Mouse (Mus musculus): ENCODE data around the gene Tmem150a. TPM values are rescaled to one million over a fixed set of nuclear protein-coding genes. Genes with fewer than 3 reads are reported as not detected.

Gene Tmem150a
- polyA plus RNA-seq, 1 experiment: 19.5 TPM

- no peaks in the 10 kb centered on the region; the same call in 1 of the 2 replicates for H3K27me3 ChIP-seq (ENCODE audit: control insufficient read depth, insufficient read depth, low read length)
- H3K27ac ChIP-seq (ENCODE audit: insufficient read depth, low read length): no peak overlapping the region
- 61% methylated on average over 7 of the region's 7 CpGs for WGBS
- TF ChIP-seq POLR2A (IDR thresholded peaks at IDR 0.05; ENCODE audit: borderline replicate concordance, insufficient read depth, low read length) (no peak), CTCF (IDR thresholded peaks at IDR 0.05; ENCODE audit: borderline replicate concordance, insufficient read depth, low read depth, low read length) (no peak)
- no peak for DNase-seq
- peak overlapping the region; percentile 30 for H3K4me3 ChIP-seq (replicated peaks; ENCODE audit: insufficient read depth, low read depth, low read length)
- H3K4me1 ChIP-seq (ENCODE audit: control insufficient read depth, insufficient read depth, low read length): no peaks in the 10 kb centered on the region
Measured at GRCm38 (mm10) chr6:72379377-72380130, 24.3 kb downstream of the Tmem150a start.

- H3K27me3 ChIP-seq (ENCODE audit: control insufficient read depth, insufficient read depth, low read length): no peaks in the 10 kb centered on the region; the same call in 1 of the 2 replicates
- H3K4me3 ChIP-seq (replicated peaks; ENCODE audit: insufficient read depth, low read depth, low read length): peak within 1 kb of the TSS; percentile 32
- peak in 1 of 2 experiments; percentile 38 for DNase-seq
- no peak for TF ChIP-seq CTCF (IDR thresholded peaks at IDR 0.05; ENCODE audit: borderline replicate concordance, insufficient read depth, low read depth, low read length)
- TF ChIP-seq POLR2A (IDR thresholded peaks at IDR 0.05; ENCODE audit: borderline replicate concordance, insufficient read depth, low read length): no peak
- H3K27ac ChIP-seq (ENCODE audit: insufficient read depth, low read length): no peak within 1 kb of the TSS
- no peaks in the 10 kb centered on the region for H3K4me1 ChIP-seq (ENCODE audit: control insufficient read depth, insufficient read depth, low read length)
- 4% methylated on average over 49 of the region's 49 CpGs for WGBS
Measured at GRCm38 (mm10) chr6:72380131-72380770, 25.0 kb downstream of the Tmem150a start, which contains the start of gene Vamp5. Vamp5 (minus strand) TSS chr6:72380468.

- H3K27ac ChIP-seq (ENCODE audit: insufficient read depth, low read length): no peak overlapping the region
- WGBS: 84% methylated on average over 6 of the region's 6 CpGs
- H3K4me1 ChIP-seq (ENCODE audit: control insufficient read depth, insufficient read depth, low read length): no peaks in the 10 kb centered on the region
- no peak overlapping the region for H3K4me3 ChIP-seq (replicated peaks; ENCODE audit: insufficient read depth, low read depth, low read length)
- no peaks in the 10 kb centered on the region; the same call in 1 of the 2 replicates for H3K27me3 ChIP-seq (ENCODE audit: control insufficient read depth, insufficient read depth, low read length)
- TF ChIP-seq POLR2A (IDR thresholded peaks at IDR 0.05; ENCODE audit: borderline replicate concordance, insufficient read depth, low read length) (no peak), CTCF (IDR thresholded peaks at IDR 0.05; ENCODE audit: borderline replicate concordance, insufficient read depth, low read depth, low read length) (no peak)
- DNase-seq: no peak
Measured at GRCm38 (mm10) chr6:72382494-72382893, 27.2 kb downstream of the Tmem150a start.

GRCm38 (mm10) chr6:72383142-72383820 lies 28.0 kb downstream of the Tmem150a start:
- Histone ChIP-seq H3K4me1 (ENCODE audit: control insufficient read depth, insufficient read depth, low read length) (no peaks in the 10 kb centered on the region), H3K27ac (ENCODE audit: insufficient read depth, low read length) (no peak overlapping the region), H3K27me3 (ENCODE audit: control insufficient read depth, insufficient read depth, low read length) (no peaks in the 10 kb centered on the region; the same call in 1 of the 2 replicates), H3K4me3 (replicated peaks; ENCODE audit: insufficient read depth, low read depth, low read length) (no peak overlapping the region)
- no peak for TF ChIP-seq CTCF (IDR thresholded peaks at IDR 0.05; ENCODE audit: borderline replicate concordance, insufficient read depth, low read depth, low read length)
- TF ChIP-seq POLR2A (IDR thresholded peaks at IDR 0.05; ENCODE audit: borderline replicate concordance, insufficient read depth, low read length): no peak
- WGBS: 78% methylated on average over 6 of the region's 6 CpGs
- DNase-seq: no peak

- Histone ChIP-seq H3K4me1 (ENCODE audit: control insufficient read depth, insufficient read depth, low read length) (0 out of 2 replicates have a peak, but pooled peaks cover 2% of the 10 kb centered on the region), H3K27me3 (ENCODE audit: control insufficient read depth, insufficient read depth, low read length) (no peaks in the 10 kb centered on the region; the same call in 1 of the 2 replicates), H3K27ac (ENCODE audit: insufficient read depth, low read length) (no peak overlapping the region), H3K4me3 (replicated peaks; ENCODE audit: insufficient read depth, low read depth, low read length) (no peak overlapping the region)
- no peak for TF ChIP-seq CTCF (IDR thresholded peaks at IDR 0.05; ENCODE audit: borderline replicate concordance, insufficient read depth, low read depth, low read length)
- TF ChIP-seq POLR2A (IDR thresholded peaks at IDR 0.05; ENCODE audit: borderline replicate concordance, insufficient read depth, low read length): no peak
- 91% methylated on average over 7 of the region's 7 CpGs for WGBS
- no peak for DNase-seq
Measured at GRCm38 (mm10) chr6:72383952-72384351, 28.7 kb downstream of the Tmem150a start.

- 87% methylated on average over 4 of the region's 4 CpGs for WGBS
- DNase-seq: no peak
- H3K4me3 ChIP-seq (replicated peaks; ENCODE audit: insufficient read depth, low read depth, low read length): no peak overlapping the region
- TF ChIP-seq CTCF (IDR thresholded peaks at IDR 0.05; ENCODE audit: borderline replicate concordance, insufficient read depth, low read depth, low read length) (no peak), POLR2A (IDR thresholded peaks at IDR 0.05; ENCODE audit: borderline replicate concordance, insufficient read depth, low read length) (no peak)
- H3K27me3 ChIP-seq (ENCODE audit: control insufficient read depth, insufficient read depth, low read length): no peaks in the 10 kb centered on the region; the same call in 1 of the 2 replicates
- 0 out of 2 replicates have a peak, but pooled peaks cover 3% of the 10 kb centered on the region for H3K4me1 ChIP-seq (ENCODE audit: control insufficient read depth, insufficient read depth, low read length)
- no peak overlapping the region for H3K27ac ChIP-seq (ENCODE audit: insufficient read depth, low read length)
Measured at GRCm38 (mm10) chr6:72385258-72385657, 30.0 kb downstream of the Tmem150a start.

GRCm38 (mm10) chr6:72386561-72386960 lies 31.3 kb downstream of the Tmem150a start:
- WGBS: 89% methylated on average over 2 of the region's 2 CpGs

More at GRCm38 (mm10) chr6:72386561-72386960, 31.3 kb downstream of the Tmem150a start:
- Histone ChIP-seq H3K27ac (ENCODE audit: insufficient read depth, low read length) (no peak overlapping the region), H3K27me3 (ENCODE audit: control insufficient read depth, insufficient read depth, low read length) (no peaks in the 10 kb centered on the region), H3K4me1 (ENCODE audit: control insufficient read depth, insufficient read depth, low read length) (0 out of 2 replicates have a peak, but pooled peaks cover 3% of the 10 kb centered on the region), H3K4me3 (replicated peaks; ENCODE audit: insufficient read depth, low read depth, low read length) (no peak overlapping the region)
- no peak for TF ChIP-seq POLR2A (IDR thresholded peaks at IDR 0.05; ENCODE audit: borderline replicate concordance, insufficient read depth, low read length)
- no peak for TF ChIP-seq CTCF (IDR thresholded peaks at IDR 0.05; ENCODE audit: borderline replicate concordance, insufficient read depth, low read depth, low read length)
- no peak for DNase-seq

Data from cerebellum, adult 2 months (tissue).